Mouse (Mus musculus) brain, embryonic 14.5 days (tissue): ENCODE measurements around the gene Zfp580.

Source experiments
- CTCF ChIP-seq: fragments of 200-500 bp; IDR thresholded peaks from 2 replicates; pipeline ENCODE4 v1.5.1; 2012; ENCODE audit warnings: inconsistent platforms, mild to moderate bottlenecking, moderate library complexity, borderline replicate concordance; ENCODE audit not compliant: insufficient read depth, insufficient read length; ENCODE audit errors: extremely low read depth
- POLR2A ChIP-seq: fragments of 200-500 bp; IDR thresholded peaks from 2 replicates; pipeline ENCODE4 v1.6.1; 2012; ENCODE audit warnings: mild to moderate bottlenecking, inconsistent platforms, borderline replicate concordance; ENCODE audit not compliant: poor library complexity, insufficient read depth, insufficient read length, severe bottlenecking; ENCODE audit errors: extremely low read depth

GRCm38 (mm10) chr7:5053456-5054179 is 2.3 kb downstream of the Zfp580 start:
- TF ChIP-seq POLR2A: no peak
- no peak for TF ChIP-seq CTCF
